Mouse (Mus musculus) lung, postnatal 0 days (tissue): Measurements from ENCODE around the gene Opcml.

Experiments
- CTCF ChIP-seq: IDR thresholded peaks from 2 replicates; pipeline ENCODE4 v1.5.1; 2016; ENCODE audit warnings: antibody characterized with exemption, mild to moderate bottlenecking
- EP300 ChIP-seq: IDR thresholded peaks from 2 replicates; pipeline ENCODE4 v1.6.1; 2016; ENCODE audit warnings: antibody characterized with exemption, mild to moderate bottlenecking, control low read depth

DNA sequence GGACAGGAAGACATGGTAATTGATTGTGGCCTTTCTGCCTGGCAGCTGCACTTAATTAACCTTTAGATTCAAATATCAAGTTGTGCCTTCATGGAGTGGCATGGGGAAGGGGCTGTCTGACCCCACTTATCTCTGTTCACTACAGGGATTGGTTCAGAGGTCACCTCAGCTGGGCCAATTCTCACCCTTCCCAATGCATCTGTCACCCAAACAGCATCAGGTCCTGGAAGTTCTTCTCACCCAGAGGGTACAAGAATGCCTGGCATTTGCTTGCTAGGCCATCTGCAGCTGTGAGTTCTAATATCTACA lies 516.5 kb downstream of the Opcml start:
- TF ChIP-seq CTCF (no peak), EP300 (no peak)
